21 mouse cellular contexts compared by ENCODE assay signal in genomic region chr1:35858342-35858741, GRCm38 (mm10).
DNase-seq lines count a peak whose midpoint lies in the region; ATAC-seq and TF ChIP-seq lines count a peak whose summit lies in the region.
"Had no signal": no experiment of that assay in that cellular context is flagged by ENCODE, and none has a peak within 500 bp of the region (broad histone marks: within the 10 kb centered on the region; RNA-seq: fewer than 3 reads in every experiment).

No protein-coding gene starts in this region.

- no peak overlapping the region for H3K4me3 ChIP-seq in heart, embryonic 10.5 days
- no peak overlapping the region for H3K4me3 ChIP-seq in kidney, embryonic 15.5 days (replicated peaks)
- H3K4me3 ChIP-seq in stomach, embryonic 14.5 days (ENCODE audit: low read depth, low read length) = no peak overlapping the region
- H3K4me3 ChIP-seq in thymus, adult 2 months (ENCODE audit: control insufficient read depth, insufficient read depth, low read length) = no peak overlapping the region
- H3K4me3 ChIP-seq: embryonic facial prominence, embryonic 13.5 days; limb, embryonic 15.5 days; midbrain, embryonic 12.5 days; neural tube, embryonic 13.5 days had no signal

- ATAC-seq in kidney, embryonic 15.5 days (replicated peaks; ENCODE audit: low FRiP score) = 0 out of 2 replicates have a peak, but pooled peaks have one; percentile 18
- ATAC-seq in stomach, embryonic 14.5 days (ENCODE audit: insufficient number of reproducible peaks, insufficient read depth, low FRiP score, low read depth) = peak; percentile 63; the same call in 1 of the 2 replicates
- no peak for ATAC-seq in cerebellum, adult (ENCODE audit: insufficient number of reproducible peaks, low FRiP score, low TSS enrichment)

- H3K4me2 ChIP-seq in kidney, embryonic 15.5 days = no peak overlapping the region
- no peak overlapping the region for H3K4me2 ChIP-seq in stomach, embryonic 14.5 days (replicated peaks; ENCODE audit: low read depth, low read length)
- H3K4me2 ChIP-seq: embryonic facial prominence, embryonic 13.5 days; hindbrain, embryonic 14.5 days; limb, embryonic 15.5 days; midbrain, embryonic 12.5 days; neural tube, embryonic 13.5 days had no signal

- intact Hi-C loops in heart, postnatal 14 days (cut with DNase I) = no loop called here
- intact Hi-C loops in gastrocnemius, postnatal 14 days (cut with DNase I; ENCODE audit: low total_unique reads) = no loop called here

- no peak for TF ChIP-seq POLR2A in thymus, adult 2 months (IDR thresholded peaks at IDR 0.05; ENCODE audit: control insufficient read depth, extremely low read depth, insufficient read depth, low read length, poor library complexity)

- H3K27ac ChIP-seq in heart, embryonic 10.5 days = no peak overlapping the region
- H3K27ac ChIP-seq in kidney, embryonic 15.5 days = no peak overlapping the region
- H3K27ac ChIP-seq in stomach, embryonic 14.5 days (ENCODE audit: low read length) = no peak overlapping the region
- no peak overlapping the region for H3K27ac ChIP-seq in thymus, adult 2 months (ENCODE audit: control insufficient read depth, insufficient read depth, low read length)
- H3K27ac ChIP-seq: embryonic facial prominence, embryonic 13.5 days; hindbrain, embryonic 14.5 days; limb, embryonic 15.5 days; midbrain, embryonic 12.5 days; neural tube, embryonic 13.5 days had no signal

- H3K9ac ChIP-seq in kidney, embryonic 15.5 days = no peak overlapping the region
- H3K9ac ChIP-seq in stomach, embryonic 14.5 days (replicated peaks; ENCODE audit: low read depth, low read length) = no peak overlapping the region
- H3K9ac ChIP-seq: embryonic facial prominence, embryonic 13.5 days; hindbrain, embryonic 14.5 days; limb, embryonic 15.5 days; midbrain, embryonic 12.5 days; neural tube, embryonic 13.5 days had no signal

- H3K4me1 ChIP-seq in heart, embryonic 10.5 days = peaks cover 14% of the 10 kb centered on the region
- 0 out of 2 replicates have a peak, but pooled peaks cover 4% of the 10 kb centered on the region for H3K4me1 ChIP-seq in kidney, embryonic 15.5 days
- no peaks in the 10 kb centered on the region for H3K4me1 ChIP-seq in stomach, embryonic 14.5 days (ENCODE audit: control insufficient read depth, insufficient read depth, low read length)
- peaks cover 2% of the 10 kb centered on the region; the same call in 1 of the 2 replicates for H3K4me1 ChIP-seq in thymus, adult 2 months (replicated peaks; ENCODE audit: control insufficient read depth, insufficient read depth, low read length)
- H3K4me1 ChIP-seq: embryonic facial prominence, embryonic 13.5 days; limb, embryonic 15.5 days; midbrain, embryonic 12.5 days had no signal

- 56% methylated on average over 3 of the region's 3 CpGs for WGBS in heart, embryonic 10.5 days
- WGBS in kidney, embryonic 15.5 days = 56% methylated on average over 3 of the region's 3 CpGs
- WGBS in stomach, embryonic 14.5 days = 52% methylated on average over 3 of the region's 3 CpGs
- WGBS in thymus, adult 2 months = 59% methylated on average over 3 of the region's 3 CpGs

- peak; percentile 56 for DNase-seq in heart, embryonic 10.5 days (ENCODE audit: low spot score)
- no peak for DNase-seq in heart, postnatal 14 days
- peak; percentile 65 for DNase-seq in R1 (ENCODE audit: low read depth, low spot score)
- DNase-seq in gastrocnemius, postnatal 14 days = no peak
- DNase-seq in thymus, adult 2 months = no peak
- DNase-seq: adrenal gland, postnatal 36 days; cerebellum, adult 8-10 months; gastrocnemius, postnatal 10 days; heart, postnatal 10 days; lung, postnatal 4 days; right cerebral cortex, postnatal 4 days; thymus, postnatal 25 days had no signal

- no peaks in the 10 kb centered on the region for H3K36me3 ChIP-seq in heart, embryonic 10.5 days
- H3K36me3 ChIP-seq in kidney, embryonic 15.5 days = no peaks in the 10 kb centered on the region
- H3K36me3 ChIP-seq in stomach, embryonic 14.5 days (ENCODE audit: control insufficient read depth, insufficient read depth, low read length) = no peaks in the 10 kb centered on the region
- no peaks in the 10 kb centered on the region for H3K36me3 ChIP-seq in thymus, adult 2 months (ENCODE audit: control insufficient read depth, insufficient read depth, low read length)
- H3K36me3 ChIP-seq: embryonic facial prominence, embryonic 13.5 days; limb, embryonic 15.5 days; midbrain, embryonic 12.5 days; neural tube, embryonic 13.5 days had no signal

- H3K9me3 ChIP-seq in heart, embryonic 10.5 days = no peaks in the 10 kb centered on the region
- H3K9me3 ChIP-seq in kidney, embryonic 15.5 days (replicated peaks) = no peaks in the 10 kb centered on the region
- H3K9me3 ChIP-seq in stomach, embryonic 14.5 days (ENCODE audit: control insufficient read depth, low read depth, low read length) = no peaks in the 10 kb centered on the region
- H3K9me3 ChIP-seq: embryonic facial prominence, embryonic 13.5 days; limb, embryonic 15.5 days; midbrain, embryonic 12.5 days; neural tube, embryonic 13.5 days had no signal

- H3K27me3 ChIP-seq in heart, embryonic 10.5 days (ENCODE audit: insufficient read depth, poor library complexity, severe bottlenecking) = no peaks in the 10 kb centered on the region
- no peaks in the 10 kb centered on the region for H3K27me3 ChIP-seq in kidney, embryonic 15.5 days
- no peaks in the 10 kb centered on the region for H3K27me3 ChIP-seq in stomach, embryonic 14.5 days (ENCODE audit: control insufficient read depth, insufficient read depth, low read length)
- H3K27me3 ChIP-seq in thymus, adult 2 months (ENCODE audit: control insufficient read depth, insufficient read depth, low read length) = no peaks in the 10 kb centered on the region
- H3K27me3 ChIP-seq: CH12.LX; embryonic facial prominence, embryonic 13.5 days; limb, embryonic 15.5 days; midbrain, embryonic 12.5 days; neural tube, embryonic 13.5 days had no signal

- TF ChIP-seq CTCF in thymus, adult 2 months (IDR thresholded peaks at IDR 0.05; ENCODE audit: borderline replicate concordance, control insufficient read depth, extremely low read depth, insufficient read depth, low read length, poor library complexity) = no peak

Comparison
In these comparisons a context has a peak if more than half of its experiments do, and no peak if none do; other contexts are left out.
1. DNase-seq: peak in heart, embryonic 10.5 days (single experiment) and R1 (single experiment); none in heart, postnatal 14 days (0 of 2), gastrocnemius, postnatal 14 days (single experiment) and thymus, adult 2 months (single experiment).